Comparison of ENCODE assay signal across 8 mouse cellular contexts in the genomic region with DNA sequence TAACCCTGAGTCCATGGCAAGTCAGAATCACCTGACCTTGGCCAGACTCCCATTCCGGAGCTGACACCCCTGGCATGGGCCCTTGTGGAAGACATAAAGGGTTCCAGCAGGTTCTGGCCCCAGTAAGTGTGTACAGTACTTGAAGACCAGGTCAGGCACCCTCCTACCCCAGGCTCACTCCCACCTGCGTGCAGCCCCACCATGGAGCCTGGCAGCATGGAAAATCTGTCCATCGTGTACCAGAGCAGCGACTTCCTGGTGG. TPM values are rescaled to one million over a fixed set of nuclear protein-coding genes. Genes with fewer than 3 reads are reported as not detected.
A peak's percentile ranks its signal among the peaks of the same experiment; 100 is the strongest.
DNase-seq lines count a peak whose midpoint lies in the region; ATAC-seq lines count a peak whose summit lies in the region.

No protein-coding gene starts in this region.

- no peak overlapping the region for H3K27ac ChIP-seq in embryonic facial prominence, embryonic 12.5 days
- peak overlapping the region; percentile 52; the same call in 1 of the 2 replicates for H3K27ac ChIP-seq in hindbrain, embryonic 13.5 days
- H3K27ac ChIP-seq in midbrain, embryonic 15.5 days = peak overlapping the region; percentile 60; the same call in 1 of the 2 replicates

- peak overlapping the region; percentile 72 for H3K4me2 ChIP-seq in embryonic facial prominence, embryonic 12.5 days (replicated peaks)
- H3K4me2 ChIP-seq in hindbrain, embryonic 13.5 days = peak overlapping the region; percentile 90
- peak overlapping the region; percentile 92 for H3K4me2 ChIP-seq in midbrain, embryonic 15.5 days

- WGBS in embryonic facial prominence, embryonic 12.5 days = 22% methylated on average over 4 of the region's 4 CpGs
- 25% methylated on average over 4 of the region's 4 CpGs for WGBS in hindbrain, embryonic 13.5 days
- 29% methylated on average over 4 of the region's 4 CpGs for WGBS in midbrain, embryonic 15.5 days

- ATAC-seq in embryonic facial prominence, embryonic 12.5 days (ENCODE audit: insufficient number of reproducible peaks, insufficient read depth, low FRiP score, low TSS enrichment) = no peak
- ATAC-seq in hindbrain, embryonic 13.5 days (ENCODE audit: low FRiP score) = no peak; the same call in 1 of the 2 replicates
- ATAC-seq in midbrain, embryonic 15.5 days (replicated peaks) = no peak; the same call in 1 of the 2 replicates

- no peaks in the 10 kb centered on the region for H3K27me3 ChIP-seq in embryonic facial prominence, embryonic 12.5 days
- H3K27me3 ChIP-seq in hindbrain, embryonic 13.5 days = no peaks in the 10 kb centered on the region
- no peaks in the 10 kb centered on the region for H3K27me3 ChIP-seq in midbrain, embryonic 15.5 days (replicated peaks)

- H3K9ac ChIP-seq in embryonic facial prominence, embryonic 12.5 days = peak overlapping the region; percentile 65
- H3K9ac ChIP-seq in hindbrain, embryonic 13.5 days = peak overlapping the region; percentile 87
- H3K9ac ChIP-seq in midbrain, embryonic 15.5 days = peak overlapping the region; percentile 66

- peaks cover 18% of the 10 kb centered on the region for H3K4me1 ChIP-seq in embryonic facial prominence, embryonic 12.5 days
- H3K4me1 ChIP-seq in hindbrain, embryonic 13.5 days (replicated peaks) = peaks cover 26% of the 10 kb centered on the region
- H3K4me1 ChIP-seq in midbrain, embryonic 15.5 days = peaks cover 23% of the 10 kb centered on the region

- DNase-seq in kidney, postnatal 10 days = peak; percentile 58
- DNase-seq in kidney, adult 11 months = no peak
- DNase-seq in frontal cortex, postnatal 14 days (ENCODE audit: low spot score in 2 of 2) = no peak
- DNase-seq in frontal cortex, adult 2 months (ENCODE audit: extremely low spot score in 1 of 2, low spot score in 1 of 2) = no peak
- no peak for DNase-seq in left cerebral cortex, adult 11 months (ENCODE audit: low spot score)

- no peaks in the 10 kb centered on the region for H3K9me3 ChIP-seq in embryonic facial prominence, embryonic 12.5 days
- H3K9me3 ChIP-seq in hindbrain, embryonic 13.5 days = no peaks in the 10 kb centered on the region
- no peaks in the 10 kb centered on the region for H3K9me3 ChIP-seq in midbrain, embryonic 15.5 days

- peaks cover 31% of the 10 kb centered on the region for H3K36me3 ChIP-seq in embryonic facial prominence, embryonic 12.5 days
- H3K36me3 ChIP-seq in hindbrain, embryonic 13.5 days = peaks cover 28% of the 10 kb centered on the region
- no peaks in the 10 kb centered on the region; the same call in 1 of the 2 replicates for H3K36me3 ChIP-seq in midbrain, embryonic 15.5 days (replicated peaks)

- peak overlapping the region; percentile 70 for H3K4me3 ChIP-seq in embryonic facial prominence, embryonic 12.5 days
- H3K4me3 ChIP-seq in hindbrain, embryonic 13.5 days = peak overlapping the region; percentile 66
- H3K4me3 ChIP-seq in midbrain, embryonic 15.5 days = peak overlapping the region; percentile 70

RNA-seq across cellular contexts. Expression of a gene that starts 0.5 kb away (rescaled TPM):
- polyA plus RNA-seq in embryonic facial prominence, embryonic 12.5 days (2016; fragmentation: Nextera tagmentation; extraction: Ambion mirVana) = 27.0 and 29.1 TPM in 2 replicates
- polyA plus RNA-seq in hindbrain, embryonic 13.5 days (2015; fragmentation: Nextera tagmentation; extraction: Ambion mirVana) = 23.4 and 24.2 TPM in 2 replicates
- polyA plus RNA-seq in midbrain, embryonic 15.5 days (2015; fragmentation: Nextera tagmentation; extraction: Ambion mirVana) = 27.7 and 30.5 TPM in 2 replicates
- 98.8 and 117 TPM in 2 replicates for polyA plus RNA-seq in frontal cortex, adult 2 months (2012; rRNA removed)

RNA-seq across cellular contexts. Expression of a gene that starts 0.7 kb away (rescaled TPM):
- polyA plus RNA-seq in embryonic facial prominence, embryonic 12.5 days (2016; fragmentation: Nextera tagmentation; extraction: Ambion mirVana) = 43.5 and 45.9 TPM in 2 replicates
- 7.9 and 8.5 TPM in 2 replicates for polyA plus RNA-seq in hindbrain, embryonic 13.5 days (2015; fragmentation: Nextera tagmentation; extraction: Ambion mirVana)
- 5.7 and 6.3 TPM in 2 replicates for polyA plus RNA-seq in midbrain, embryonic 15.5 days (2015; fragmentation: Nextera tagmentation; extraction: Ambion mirVana)
- polyA plus RNA-seq in frontal cortex, adult 2 months (2012; rRNA removed) = 2.5 and 2.9 TPM in 2 replicates

RNA-seq across cellular contexts. Expression of a gene that starts 7.9 kb away (rescaled TPM):
- 0.35 and 0.41 TPM in 2 replicates for polyA plus RNA-seq in embryonic facial prominence, embryonic 12.5 days (2016; fragmentation: Nextera tagmentation; extraction: Ambion mirVana)
- not detected in 2 replicates for polyA plus RNA-seq in hindbrain, embryonic 13.5 days (2015; fragmentation: Nextera tagmentation; extraction: Ambion mirVana)
- not detected in 2 replicates for polyA plus RNA-seq in midbrain, embryonic 15.5 days (2015; fragmentation: Nextera tagmentation; extraction: Ambion mirVana)
- 0.16 and 0.88 TPM in 2 replicates for polyA plus RNA-seq in frontal cortex, adult 2 months (2012; rRNA removed)

RNA-seq across cellular contexts. Expression of a gene that starts 11.0 kb away (rescaled TPM):
- 2.6 and 5.6 TPM in 2 replicates for polyA plus RNA-seq in embryonic facial prominence, embryonic 12.5 days (2016; fragmentation: Nextera tagmentation; extraction: Ambion mirVana)
- 1.6 TPM in 2 replicates for polyA plus RNA-seq in hindbrain, embryonic 13.5 days (2015; fragmentation: Nextera tagmentation; extraction: Ambion mirVana)
- polyA plus RNA-seq in midbrain, embryonic 15.5 days (2015; fragmentation: Nextera tagmentation; extraction: Ambion mirVana) = 3.5 and 4.0 TPM in 2 replicates
- polyA plus RNA-seq in frontal cortex, adult 2 months (2012; rRNA removed) = 330 and 335 TPM in 2 replicates

RNA-seq across cellular contexts. Expression of a gene that starts 26.2 kb away (rescaled TPM):
- polyA plus RNA-seq in embryonic facial prominence, embryonic 12.5 days (2016; fragmentation: Nextera tagmentation; extraction: Ambion mirVana) = 0.37 and 0.38 TPM in 2 replicates
- 0.34 TPM in 1 of 2 replicates, not detected in the other for polyA plus RNA-seq in hindbrain, embryonic 13.5 days (2015; fragmentation: Nextera tagmentation; extraction: Ambion mirVana)
- 0.32 and 0.43 TPM in 2 replicates for polyA plus RNA-seq in midbrain, embryonic 15.5 days (2015; fragmentation: Nextera tagmentation; extraction: Ambion mirVana)
- polyA plus RNA-seq in frontal cortex, adult 2 months (2012; rRNA removed) = 2.9 and 3.0 TPM in 2 replicates
